Mouse (Mus musculus) myocyte (in vitro differentiated cells): ENCODE results near the gene Gm6358. TPM values are rescaled to one million over a fixed set of nuclear protein-coding genes. Genes with fewer than 3 reads are reported as not detected.
"Not testable (repeated sequence)": the region's sequence is repeated elsewhere in the genome, so short reads cannot be mapped to it uniquely, and the experiment has no call there.

Experiments used
- H3K27me3 ChIP-seq: one replicate; pipeline ENCODE4 v1.6.1; 2011; ENCODE audit not compliant: control insufficient read depth, insufficient read depth, insufficient read length
- H3K36me3 ChIP-seq: one replicate; pipeline ENCODE4 v1.6.1; 2011; ENCODE audit not compliant: control insufficient read depth, insufficient read depth
- H3K4me2 ChIP-seq: one replicate; pipeline ENCODE4 v1.6.1; 2011; ENCODE audit warnings: low read depth, control low read depth
- H3K4me3 ChIP-seq: one replicate; pipeline ENCODE4 v1.5.1; 2011; ENCODE audit warnings: mild to moderate bottlenecking, control low read depth, moderate library complexity
- H3K79me2 ChIP-seq: one replicate; pipeline ENCODE4 v1.6.1; 2011; ENCODE audit not compliant: control insufficient read depth, insufficient read depth
- H3ac ChIP-seq: one replicate; pipeline ENCODE4 v1.6.1; 2011; ENCODE audit not compliant: control insufficient read depth, insufficient read length
- CEBPB ChIP-seq: IDR thresholded peaks from 2 replicates; pipeline ENCODE4 v1.6.1; 2011; ENCODE audit warnings: mild to moderate bottlenecking, moderate library complexity; ENCODE audit not compliant: poor library complexity, insufficient read depth, severe bottlenecking
- E2F4 ChIP-seq: IDR thresholded peaks from one replicate; pipeline ENCODE4 v1.6.1; 2011; ENCODE audit warnings: mild to moderate bottlenecking, control low read depth, moderate library complexity; ENCODE audit not compliant: insufficient read depth
- MAX ChIP-seq: IDR thresholded peaks from one replicate; pipeline ENCODE4 v1.6.1; 2011; ENCODE audit warnings: low read depth, mild to moderate bottlenecking, control low read depth
- MYOD1 ChIP-seq, 3 experiments: IDR thresholded peaks; one replicate each; pipeline ENCODE4 v1.6.1; 2011; ENCODE audit warnings: control low read depth in 2 of 3, low read depth in 2 of 3, mild to moderate bottlenecking in 2 of 3, moderate library complexity in 1 of 3; ENCODE audit not compliant: insufficient read length in 2 of 3, control insufficient read depth in 1 of 3
- MYOG ChIP-seq, 3 experiments: IDR thresholded peaks; one replicate each; pipeline ENCODE4 v1.6.1; 2011; ENCODE audit warnings: control low read depth in 2 of 3, low read depth in 2 of 3, mild to moderate bottlenecking in 2 of 3; ENCODE audit not compliant: insufficient read length in 2 of 3, control insufficient read depth in 1 of 3, insufficient read depth in 1 of 3
- POLR2A ChIP-seq: IDR thresholded peaks from one replicate; pipeline ENCODE4 v1.6.1; 2011; ENCODE audit warnings: low read depth, mild to moderate bottlenecking, control low read depth, moderate library complexity; ENCODE audit not compliant: insufficient read length
- POLR2AphosphoS2 ChIP-seq: IDR thresholded peaks from one replicate; pipeline ENCODE4 v1.6.1; 2011; ENCODE audit warnings: low read depth, control low read depth; ENCODE audit not compliant: insufficient read length
- REST ChIP-seq: IDR thresholded peaks from one replicate; pipeline ENCODE4 v1.6.1; 2011; ENCODE audit warnings: mild to moderate bottlenecking, control low read depth, moderate library complexity; ENCODE audit not compliant: insufficient read depth, insufficient read length
- SRF ChIP-seq: IDR thresholded peaks from one replicate; pipeline ENCODE4 v1.6.1; 2011; ENCODE audit warnings: low read depth; ENCODE audit not compliant: control insufficient read depth, insufficient read length
- TCF12 ChIP-seq: IDR thresholded peaks from one replicate; pipeline ENCODE4 v1.6.1; 2011; ENCODE audit warnings: mild to moderate bottlenecking, control low read depth; ENCODE audit not compliant: poor library complexity, insufficient read depth, severe bottlenecking
- TCF3 ChIP-seq: IDR thresholded peaks from one replicate; pipeline ENCODE4 v1.6.1; 2011; ENCODE audit warnings: low read depth, control low read depth; ENCODE audit not compliant: insufficient read length
- USF1 ChIP-seq: IDR thresholded peaks from one replicate; pipeline ENCODE4 v1.6.1; 2011; ENCODE audit warnings: low read depth, mild to moderate bottlenecking, control low read depth, moderate library complexity
- polyA plus RNA-seq: library from polyadenylated mRNA; unstranded; fragments of >200 nt; fragmentation: generic; extraction: Trizol; gene quantifications from one replicate; pipeline ENCODE4 v1.2.1, GENCODE M21; 2012; ENCODE audit warnings: missing spikeins

Gm6358 gene
- polyA plus RNA-seq, result not detected

DNA sequence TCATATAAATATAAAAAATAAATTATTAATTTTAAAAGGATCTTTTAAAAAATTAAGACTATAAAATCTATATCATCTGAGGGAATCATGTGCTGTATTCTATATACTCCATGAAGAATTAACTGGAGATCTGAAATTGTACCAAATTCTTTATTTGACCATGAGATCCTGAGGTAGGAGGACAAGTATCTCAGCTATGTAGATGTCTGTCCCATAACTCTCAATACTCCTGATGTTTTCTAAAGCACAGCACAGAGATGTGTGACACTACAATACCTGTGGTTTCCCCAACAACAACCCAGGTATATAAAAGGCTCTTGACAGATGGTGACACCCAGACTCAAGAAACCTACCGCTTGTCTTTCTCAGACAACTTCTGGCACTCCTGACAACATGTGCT, at the start of gene Gm6358:
Gm6358 (plus strand) TSS at position 301 of the 400 bp plus-strand sequence.
- Histone ChIP-seq H3ac (no peak within 1 kb of the TSS), H3K36me3 (no peaks in the 10 kb centered on the region), H3K4me3 (no peak within 1 kb of the TSS), H3K27me3 (no peaks in the 10 kb centered on the region), H3K79me2 (no peaks in the 10 kb centered on the region), H3K4me2 (no peak within 1 kb of the TSS)
- TF ChIP-seq USF1 (no peak), POLR2AphosphoS2 (no peak), TCF12 (no peak), E2F4 (no peak), REST (no peak), SRF (no peak), MYOD1 (IDR thresholded peaks at IDR 0.05; ENCODE audit: control insufficient read depth in 1 of 3, insufficient read length in 2 of 3, low read depth in 2 of 3) (no peak), CEBPB (no peak), TCF3 (no peak), MYOG (IDR thresholded peaks at IDR 0.05; ENCODE audit: control insufficient read depth in 1 of 3, insufficient read depth in 1 of 3, insufficient read length in 2 of 3, low read depth in 2 of 3) (no peak), MAX (no peak), POLR2A (no peak)

DNA sequence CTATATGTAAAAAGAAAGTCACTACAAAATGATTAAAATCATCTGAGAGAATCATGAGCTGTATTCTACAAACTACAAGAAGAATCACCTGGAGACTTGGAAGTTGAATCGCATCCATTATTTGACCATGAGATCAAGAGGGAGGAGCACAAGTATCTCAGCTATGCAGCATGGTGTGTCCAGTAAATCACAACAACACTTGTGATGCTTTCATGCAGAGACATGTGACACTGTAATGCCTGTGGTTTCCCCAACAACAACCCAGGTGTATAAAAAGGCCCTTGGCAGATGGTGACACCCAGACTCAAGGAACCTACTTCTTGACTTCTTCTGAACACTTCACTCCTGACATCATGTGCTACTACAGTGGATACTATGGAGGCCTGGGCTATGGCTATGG, 10.1 kb downstream of the Gm6358 start, which contains the start of gene Gm10061:
Gm10061 (plus strand) TSS at position 301 of the 400 bp plus-strand sequence.
- Histone ChIP-seq H3K79me2 (no peaks in the 10 kb centered on the region), H3K4me2 (no peak within 1 kb of the TSS), H3K36me3 (no peaks in the 10 kb centered on the region), H3K27me3 (no peaks in the 10 kb centered on the region), H3ac (no peak within 1 kb of the TSS), H3K4me3 (no peak within 1 kb of the TSS)
- no peak for TF ChIP-seq TCF12
- TF ChIP-seq MYOD1 (IDR thresholded peaks at IDR 0.05; ENCODE audit: control insufficient read depth in 1 of 3, insufficient read length in 2 of 3, low read depth in 2 of 3), result no peak
- no peak for TF ChIP-seq MAX
- no peak for TF ChIP-seq POLR2AphosphoS2
- TF ChIP-seq TCF3, result no peak
- TF ChIP-seq MYOG (IDR thresholded peaks at IDR 0.05; ENCODE audit: control insufficient read depth in 1 of 3, insufficient read depth in 1 of 3, insufficient read length in 2 of 3, low read depth in 2 of 3), result no peak
- TF ChIP-seq POLR2A, result no peak
- TF ChIP-seq REST, result no peak
- TF ChIP-seq E2F4, result no peak
- no peak for TF ChIP-seq USF1
- TF ChIP-seq CEBPB, result no peak
- no peak for TF ChIP-seq SRF

DNA sequence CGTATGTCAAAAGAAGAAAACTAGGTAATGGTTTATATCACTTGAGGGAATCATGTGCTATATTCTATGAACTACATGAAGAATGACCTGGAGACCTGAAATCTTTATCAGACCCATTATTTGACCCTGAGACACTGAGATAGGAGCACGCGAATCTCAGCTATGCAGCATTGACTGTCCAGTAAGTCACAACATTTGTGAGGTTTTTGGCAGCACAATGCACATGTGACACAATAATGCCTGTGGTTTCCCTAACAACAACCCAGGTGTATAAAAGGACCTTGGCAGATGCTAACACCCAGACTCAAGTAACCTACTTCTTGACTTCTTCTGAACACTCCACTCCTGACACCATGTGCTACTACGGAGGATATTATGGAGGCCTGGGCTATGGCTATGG, 17.0 kb downstream of the Gm6358 start, which contains the start of gene Gm9789:
Gm9789 (plus strand) TSS at position 301 of the 400 bp plus-strand sequence.
- Histone ChIP-seq H3K27me3 (no peaks in the 10 kb centered on the region), H3K4me3 (no peak within 1 kb of the TSS), H3ac (no peak within 1 kb of the TSS), H3K79me2 (no peaks in the 10 kb centered on the region), H3K36me3 (no peaks in the 10 kb centered on the region), H3K4me2 (no peak within 1 kb of the TSS)
- TF ChIP-seq TCF3 (no peak), USF1 (no peak), TCF12 (no peak), POLR2AphosphoS2 (no peak), MYOG (IDR thresholded peaks at IDR 0.05; ENCODE audit: control insufficient read depth in 1 of 3, insufficient read depth in 1 of 3, insufficient read length in 2 of 3, low read depth in 2 of 3) (no peak), MYOD1 (IDR thresholded peaks at IDR 0.05; ENCODE audit: control insufficient read depth in 1 of 3, insufficient read length in 2 of 3, low read depth in 2 of 3) (no peak), MAX (no peak), POLR2A (no peak), E2F4 (no peak), REST (no peak), CEBPB (no peak), SRF (no peak)

DNA sequence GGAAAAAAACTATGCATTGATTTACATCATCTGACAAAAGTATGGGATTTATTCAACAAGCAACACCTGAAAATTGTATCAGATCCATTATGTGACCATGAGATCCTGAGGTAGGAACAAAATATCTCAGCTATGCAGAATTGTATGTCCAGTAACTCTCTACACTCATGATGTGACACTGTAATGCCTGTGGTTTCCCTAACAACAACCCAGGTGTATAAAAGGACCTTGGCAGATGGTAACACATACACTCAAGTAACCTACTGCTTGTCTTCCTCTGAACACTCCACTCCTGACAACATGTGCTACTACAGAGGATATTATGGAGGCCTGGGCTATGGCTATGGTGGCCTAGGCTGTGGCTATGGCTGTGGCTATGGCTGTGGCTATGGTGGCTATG, 28.5 kb downstream of the Gm6358 start, which contains the start of gene Gm7735:
Gm7735 (plus strand) TSS at position 301 of the 400 bp plus-strand sequence.
- H3ac ChIP-seq, H3K79me2 ChIP-seq, H3K4me2 ChIP-seq, H3K27me3 ChIP-seq, H3K36me3 ChIP-seq, H3K4me3 ChIP-seq: not testable (repeated sequence)

DNA sequence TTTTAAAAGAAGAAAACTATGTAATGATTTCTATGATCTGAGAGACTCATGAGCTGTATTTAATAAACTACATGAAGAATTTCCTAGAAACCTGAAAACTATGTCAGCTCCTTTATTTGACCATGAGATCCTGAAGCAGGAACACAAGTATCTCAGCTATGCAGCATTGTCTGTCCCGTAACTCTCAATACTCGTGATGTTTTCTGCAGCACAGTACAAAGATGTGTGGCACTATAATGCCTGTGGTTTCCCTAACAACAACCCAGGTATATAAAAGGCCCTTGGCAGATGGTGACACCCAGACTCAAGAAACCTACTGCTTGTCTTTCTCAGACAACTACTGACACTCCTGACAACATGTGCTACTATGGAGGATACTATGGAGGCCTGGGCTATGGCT, 33.8 kb downstream of the Gm6358 start, which contains the start of gene 1110057P08Rik:
1110057P08Rik (plus strand) TSS at position 301 of the 400 bp plus-strand sequence.
- Histone ChIP-seq H3K27me3 (no peaks in the 10 kb centered on the region), H3ac (no peak within 1 kb of the TSS), H3K4me2 (no peak within 1 kb of the TSS), H3K4me3 (no peak within 1 kb of the TSS), H3K79me2 (no peaks in the 10 kb centered on the region), H3K36me3 (no peaks in the 10 kb centered on the region)
- TF ChIP-seq POLR2A, result no peak
- TF ChIP-seq CEBPB, result no peak
- no peak for TF ChIP-seq REST
- TF ChIP-seq SRF, result no peak
- no peak for TF ChIP-seq MAX
- TF ChIP-seq TCF12, result no peak
- no peak for TF ChIP-seq TCF3
- TF ChIP-seq USF1, result no peak
- TF ChIP-seq MYOG (IDR thresholded peaks at IDR 0.05; ENCODE audit: control insufficient read depth in 1 of 3, insufficient read depth in 1 of 3, insufficient read length in 2 of 3, low read depth in 2 of 3), result no peak
- TF ChIP-seq POLR2AphosphoS2, result no peak
- no peak for TF ChIP-seq MYOD1 (IDR thresholded peaks at IDR 0.05; ENCODE audit: control insufficient read depth in 1 of 3, insufficient read length in 2 of 3, low read depth in 2 of 3)
- no peak for TF ChIP-seq E2F4
